Mouse (Mus musculus) CD4-positive naive resting alpha-beta T cell, adult 76 days (primary cell): ENCODE measurements around the gene Rhox3f. TPM values are rescaled to one million over a fixed set of nuclear protein-coding genes. Genes with fewer than 3 reads are reported as not detected.

Experiments
- total RNA-seq: library from RNA; stranded (reverse); gene quantifications from one replicate; pipeline ENCODE4 v1.2.4, GENCODE M21; 2023

The Rhox3f gene
- not detected for total RNA-seq

GRCm38 (mm10) chrX:37580692-37581091 is at the start of gene Rhox3f:
Gene Rhox3f, plus strand, starts transcription at chrX:37580992.

GRCm38 (mm10) chrX:37541719-37542118 is 39.1 kb upstream of the Rhox3f start, which contains the start of gene Rhox3e:
Gene Rhox3e, plus strand, starts transcription at chrX:37542019.

GRCm38 (mm10) chrX:37557112-37557511 is 23.7 kb upstream of the Rhox3f start, which contains the start of gene Rhox4e:
Gene Rhox4e, plus strand, starts transcription at chrX:37557412.

GRCm38 (mm10) chrX:37571105-37571504 is 9.7 kb upstream of the Rhox3f start, which contains the start of gene Rhox2f:
Gene Rhox2f, plus strand, starts transcription at chrX:37571405.

GRCm38 (mm10) chrX:37607604-37608003 is 26.8 kb downstream of the Rhox3f start, which contains the start of gene Rhox4f:
Gene Rhox4f, minus strand, starts transcription at chrX:37607704.

GRCm38 (mm10) chrX:37628512-37628911 is 47.7 kb downstream of the Rhox3f start, which contains the start of gene Rhox3g:
Gene Rhox3g, minus strand, starts transcription at chrX:37628612.

Other genes with a start within 250 kb of the Rhox3f start
- not detected for gene Rhox3a2, start 201.0 kb upstream of the Rhox3f start, total RNA-seq
- gene Rhox4a2, start 190.1 kb upstream of the Rhox3f start, total RNA-seq: not detected
- not detected for gene Rhox2b, start 168.9 kb upstream of the Rhox3f start, total RNA-seq
- not detected for gene Rhox4b, start 148.5 kb upstream of the Rhox3f start, total RNA-seq
- gene Rhox2c, start 127.3 kb upstream of the Rhox3f start, total RNA-seq: not detected
- not detected for gene Rhox3c, start 122.4 kb upstream of the Rhox3f start, total RNA-seq
- gene Rhox4c, start 100.7 kb upstream of the Rhox3f start, total RNA-seq: not detected
- not detected for gene Rhox2d, start 87.6 kb upstream of the Rhox3f start, total RNA-seq
- gene Rhox4d, start 66.6 kb upstream of the Rhox3f start, total RNA-seq: not detected
- gene Rhox2e, start 50.5 kb upstream of the Rhox3f start, total RNA-seq: not detected
- not detected for gene Rhox3e, start 39.0 kb upstream of the Rhox3f start, total RNA-seq
- gene Rhox4e, start 23.6 kb upstream of the Rhox3f start, total RNA-seq: not detected
- not detected for gene Rhox2f, start 9.6 kb upstream of the Rhox3f start, total RNA-seq
- gene Rhox4f, start 26.7 kb downstream of the Rhox3f start, total RNA-seq: not detected
- gene Rhox3g, start 47.6 kb downstream of the Rhox3f start, total RNA-seq: not detected
- not detected for gene Rhox2g, start 62.5 kb downstream of the Rhox3f start, total RNA-seq
- gene Rhox4g, start 70.3 kb downstream of the Rhox3f start, total RNA-seq: not detected
- gene Rhox3h, start 87.8 kb downstream of the Rhox3f start, total RNA-seq: not detected
- gene Rhox2h, start 92.3 kb downstream of the Rhox3f start, total RNA-seq: not detected
- not detected for gene Rhox5, start 223.8 kb downstream of the Rhox3f start, total RNA-seq
- not detected for gene Rhox6, start 245.9 kb downstream of the Rhox3f start, total RNA-seq